Mouse (Mus musculus) frontal cortex, postnatal 14 days (tissue): ENCODE results near the gene Aox1.
A peak's percentile ranks its signal among the peaks of the same experiment; 100 is the strongest.

ENCODE experiments used
- DNase-seq, 2 experiments: peaks; one replicate each; pipeline ENCODE4 v3.0.0; 2022; ENCODE audit warnings: low spot score in 2 of 2

Gene Aox1

DNA sequence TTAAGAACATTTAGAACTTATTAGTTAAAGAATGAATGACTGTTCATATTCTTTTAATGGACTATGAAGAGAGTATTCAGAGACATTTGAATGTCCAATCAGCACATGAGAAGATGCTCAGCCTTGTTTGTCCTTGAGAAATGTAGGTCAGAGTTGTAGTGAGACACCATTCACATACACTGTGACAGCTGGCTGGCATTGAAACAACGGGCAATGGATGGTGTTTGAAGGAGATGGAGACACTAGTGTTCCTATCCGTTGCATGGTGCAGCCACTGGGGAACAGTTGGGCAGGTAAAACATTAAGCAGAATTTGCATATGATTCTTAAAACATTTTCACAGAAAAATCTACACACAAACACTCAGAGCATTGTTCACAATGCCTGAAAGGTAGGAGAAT, 77.3 kb downstream of the Aox1 start:
- no peak for DNase-seq

DNA sequence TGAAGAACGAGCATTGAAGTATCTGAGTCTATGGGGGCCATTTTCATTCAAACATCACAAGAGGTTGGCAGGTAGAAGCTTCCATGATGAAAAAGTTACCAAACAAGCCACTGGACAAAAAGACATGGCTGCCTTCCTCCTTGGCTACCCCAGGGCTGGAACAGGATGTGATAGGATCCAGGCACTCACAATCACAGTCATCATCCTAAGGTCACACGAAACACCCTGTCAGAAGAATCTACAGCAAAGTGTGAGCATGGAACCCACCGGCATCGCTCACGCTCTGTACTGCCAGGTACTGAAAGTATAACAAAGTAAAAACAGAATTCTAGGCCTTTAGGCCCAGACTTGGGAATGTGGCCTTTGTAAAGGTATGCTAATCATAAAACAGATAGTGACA, 80.5 kb downstream of the Aox1 start:
- no peak for DNase-seq

DNA sequence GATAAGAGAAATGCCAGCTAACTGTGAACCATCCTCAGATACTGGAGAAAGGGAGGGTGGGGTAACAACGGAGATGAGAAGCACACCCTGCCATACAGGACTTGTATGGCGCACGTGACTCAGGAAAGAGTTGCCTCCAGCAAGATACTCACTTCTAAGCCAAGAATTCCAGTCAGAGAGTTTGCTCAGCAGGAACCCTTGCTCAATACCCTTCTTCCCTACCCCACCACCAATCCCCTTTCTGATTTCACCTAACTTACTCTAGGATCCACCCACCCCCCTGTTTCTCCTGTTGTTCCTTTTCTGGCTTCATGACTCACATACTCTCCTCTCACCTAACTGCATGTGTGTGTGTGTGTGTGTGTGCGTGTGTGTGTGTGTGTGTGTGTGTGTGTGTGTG, 81.6 kb downstream of the Aox1 start:
- DNase-seq: no peak

DNA sequence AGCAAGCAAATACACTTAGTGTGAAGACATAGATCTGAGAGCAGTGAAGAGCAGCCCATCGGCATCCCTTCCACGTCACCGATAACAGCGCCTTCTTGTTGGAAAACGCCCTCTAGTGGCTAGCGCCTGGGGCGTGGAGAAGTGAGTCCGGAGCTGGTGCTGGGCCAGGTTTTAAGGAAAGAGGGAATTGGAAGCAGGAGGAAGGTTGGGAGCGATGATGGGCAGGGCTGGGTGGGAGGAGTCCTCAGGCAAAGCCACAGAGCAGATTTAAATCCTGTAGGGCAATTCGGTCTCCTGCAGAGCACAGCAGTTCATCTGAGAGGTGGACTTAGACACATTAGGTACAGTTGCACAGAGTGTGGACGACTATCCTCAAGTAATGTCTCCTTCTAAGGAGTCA, 83.1 kb downstream of the Aox1 start, which contains the start of gene Aox3:
Gene Aox3, plus strand, starts transcription at position 251 of the 400 bp plus-strand sequence.
- peak; percentile 44 to 68 for DNase-seq

DNA sequence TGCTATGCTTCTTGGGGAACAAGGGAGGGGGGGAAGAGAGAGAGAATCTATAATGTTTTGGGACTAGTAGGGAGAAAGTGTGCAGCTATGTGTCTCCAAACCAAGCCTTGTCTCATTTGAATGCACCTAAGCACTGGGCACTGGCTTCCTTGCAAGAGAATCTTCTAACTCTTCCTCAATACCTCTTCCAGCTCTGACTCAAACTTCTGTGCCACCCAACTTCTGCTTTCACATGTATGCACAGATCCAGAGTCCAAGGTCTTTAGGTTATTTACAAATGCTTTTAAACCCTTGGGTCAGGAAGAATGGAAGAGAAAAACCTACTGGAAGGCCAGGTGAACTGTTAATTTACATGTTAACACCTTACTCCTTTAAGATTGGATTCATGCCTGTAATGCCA, 83.7 kb downstream of the Aox1 start:
- no peak for DNase-seq

DNA sequence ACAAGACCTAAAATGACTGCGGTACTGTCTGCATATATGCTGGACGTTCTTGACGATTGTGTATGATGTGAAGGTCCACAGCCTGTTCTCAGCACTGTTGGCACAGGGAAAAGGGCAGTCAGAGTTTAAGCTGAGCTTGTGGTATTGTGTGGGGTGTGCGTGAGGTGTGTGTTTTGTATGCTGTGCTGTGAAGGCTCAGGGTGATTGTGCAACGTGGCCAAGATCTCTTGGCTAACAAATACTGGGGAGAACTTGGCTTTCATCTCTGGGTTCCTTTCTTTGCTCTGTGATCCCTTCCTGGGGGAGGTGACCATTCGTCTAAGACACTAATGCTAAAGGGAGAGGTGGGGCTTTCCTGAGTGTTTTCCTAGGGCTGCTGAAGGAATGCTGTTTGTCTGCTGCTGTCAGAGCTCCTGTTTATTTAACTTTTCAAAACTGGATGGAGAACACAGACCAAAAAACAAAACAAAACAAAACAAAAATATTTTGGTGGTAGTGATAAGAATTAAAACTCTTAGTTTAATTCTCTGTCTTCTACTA, 84.4 kb downstream of the Aox1 start:
- DNase-seq: no peak

DNA sequence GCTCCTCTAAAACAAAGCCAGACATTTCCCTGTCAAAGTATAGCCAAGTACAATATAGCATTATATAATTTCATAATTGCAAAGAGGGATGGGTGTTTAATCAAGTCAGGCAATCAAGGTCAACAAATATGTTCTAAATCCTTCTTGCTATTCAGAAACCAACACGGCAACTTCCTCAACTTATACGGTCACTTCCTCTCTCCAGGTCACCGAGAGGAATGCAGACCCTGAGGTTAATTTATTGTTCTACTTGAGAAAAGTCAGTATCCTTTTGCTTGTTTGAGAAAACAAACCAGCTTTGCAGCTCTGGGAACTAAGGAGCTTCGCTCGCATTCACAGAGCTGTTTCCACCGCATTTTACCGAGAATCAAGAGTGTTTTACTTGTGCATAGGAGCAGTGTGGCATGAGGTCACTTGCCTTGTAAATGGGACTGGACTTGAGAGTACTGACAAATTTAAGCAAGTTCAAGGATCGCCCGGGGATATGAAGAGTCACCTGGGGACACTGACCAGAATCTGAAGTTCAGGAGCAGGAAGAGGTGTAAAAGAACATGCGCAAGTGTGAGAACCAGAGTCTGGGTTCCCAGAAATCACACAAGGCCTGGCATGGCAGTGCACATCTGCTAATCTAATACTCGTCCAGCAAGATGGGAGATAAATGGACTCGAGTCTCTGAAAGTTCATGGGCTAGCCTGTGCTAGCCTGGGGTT, 85.1 kb downstream of the Aox1 start:
- DNase-seq: no peak

DNA sequence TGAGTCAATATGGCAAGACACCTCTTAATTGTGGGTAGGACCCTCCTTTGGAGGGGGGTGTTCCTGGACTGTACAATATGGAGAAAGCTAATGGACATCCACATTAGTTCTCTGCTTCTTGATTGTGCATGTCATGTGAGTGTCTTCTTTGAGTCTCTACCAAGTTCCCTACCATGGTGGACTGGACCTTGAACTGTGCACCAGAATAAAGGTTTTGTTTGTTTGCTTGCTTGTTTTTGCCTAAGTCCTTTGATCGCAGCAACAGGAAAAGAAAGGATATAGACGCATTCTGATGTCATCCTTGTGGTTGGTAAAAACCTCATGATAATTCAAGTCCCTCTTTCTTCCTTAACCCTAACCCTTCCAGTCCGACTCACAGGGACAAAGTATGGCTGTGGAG, 88.5 kb downstream of the Aox1 start:
- DNase-seq: no peak

DNA sequence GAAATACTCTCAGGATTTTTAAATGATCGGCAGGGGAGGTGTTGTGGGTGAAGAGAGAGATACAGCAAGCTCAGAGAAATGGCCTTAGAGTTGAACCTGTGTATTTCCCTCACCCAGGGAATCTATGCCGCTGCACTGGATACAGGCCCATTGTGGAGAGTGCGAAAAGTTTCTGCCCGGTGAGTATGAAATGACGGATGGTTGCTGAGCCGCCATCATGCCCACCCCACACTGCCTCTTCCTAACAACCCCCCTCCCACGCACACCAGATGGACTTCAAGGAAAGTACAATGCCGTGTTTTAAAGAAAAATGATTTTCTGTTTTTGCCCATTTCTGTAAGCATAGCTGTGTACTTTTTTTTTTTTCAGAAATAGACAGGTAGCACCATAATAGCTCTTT, 95.2 kb downstream of the Aox1 start:
- no peak for DNase-seq

DNA sequence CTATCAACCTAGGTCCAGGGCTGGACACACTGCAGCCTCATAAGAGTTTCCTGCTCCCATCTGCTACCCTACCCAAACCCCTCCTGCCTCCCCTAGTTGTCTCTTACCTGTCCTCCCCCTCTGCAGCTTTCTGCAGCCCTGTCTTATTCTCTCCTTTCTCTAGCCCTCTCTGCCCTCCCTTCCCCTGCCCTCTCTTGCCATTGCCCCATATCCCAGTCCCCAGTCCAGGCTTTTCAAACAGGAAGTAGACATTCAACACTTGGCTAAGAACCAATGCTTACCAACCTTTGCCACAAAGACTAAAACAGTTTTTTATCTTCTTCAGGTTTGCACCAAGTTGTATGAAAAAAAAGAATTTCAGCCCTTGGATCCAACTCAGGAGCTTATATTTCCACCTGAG, 108.2 kb downstream of the Aox1 start:
- DNase-seq: no peak

DNA sequence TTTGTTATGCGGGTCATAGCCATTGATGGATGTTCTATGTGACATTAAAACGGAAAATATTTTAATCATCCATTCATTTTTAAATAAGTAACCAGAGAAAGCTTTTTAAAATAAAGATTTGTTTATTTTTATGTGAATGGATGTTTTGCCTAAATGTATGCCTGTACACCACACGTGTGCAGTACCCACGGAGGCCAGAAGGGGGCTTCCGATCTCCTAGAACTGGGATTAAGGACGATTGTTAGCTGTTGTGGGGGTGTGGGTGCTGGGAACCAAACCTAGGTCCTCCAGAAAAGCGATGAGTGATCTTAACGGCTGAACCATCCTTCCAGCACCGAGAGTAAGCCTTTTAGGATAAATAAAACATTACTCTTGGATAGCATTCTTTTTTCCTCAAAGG, 109.3 kb downstream of the Aox1 start:
- DNase-seq: no peak

DNA sequence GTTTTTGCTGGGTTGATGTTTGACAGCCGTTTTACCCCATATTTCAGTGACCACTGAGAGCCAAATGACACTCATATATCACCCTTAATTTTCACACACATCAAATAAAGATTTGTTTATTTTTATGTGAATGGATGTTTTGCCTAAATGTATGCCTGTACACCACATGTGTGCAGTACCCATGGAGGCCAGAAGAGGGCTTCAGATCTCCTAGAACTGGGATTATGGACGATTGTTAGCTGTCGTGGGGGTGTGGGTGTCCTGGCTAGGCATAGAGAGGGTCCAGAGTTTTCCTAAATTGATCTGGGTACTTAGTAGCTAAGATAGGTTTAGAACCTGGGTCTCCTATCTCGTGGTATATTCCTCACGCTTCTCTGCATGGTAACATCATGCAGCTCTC, 110.9 kb downstream of the Aox1 start:
- DNase-seq: no peak

DNA sequence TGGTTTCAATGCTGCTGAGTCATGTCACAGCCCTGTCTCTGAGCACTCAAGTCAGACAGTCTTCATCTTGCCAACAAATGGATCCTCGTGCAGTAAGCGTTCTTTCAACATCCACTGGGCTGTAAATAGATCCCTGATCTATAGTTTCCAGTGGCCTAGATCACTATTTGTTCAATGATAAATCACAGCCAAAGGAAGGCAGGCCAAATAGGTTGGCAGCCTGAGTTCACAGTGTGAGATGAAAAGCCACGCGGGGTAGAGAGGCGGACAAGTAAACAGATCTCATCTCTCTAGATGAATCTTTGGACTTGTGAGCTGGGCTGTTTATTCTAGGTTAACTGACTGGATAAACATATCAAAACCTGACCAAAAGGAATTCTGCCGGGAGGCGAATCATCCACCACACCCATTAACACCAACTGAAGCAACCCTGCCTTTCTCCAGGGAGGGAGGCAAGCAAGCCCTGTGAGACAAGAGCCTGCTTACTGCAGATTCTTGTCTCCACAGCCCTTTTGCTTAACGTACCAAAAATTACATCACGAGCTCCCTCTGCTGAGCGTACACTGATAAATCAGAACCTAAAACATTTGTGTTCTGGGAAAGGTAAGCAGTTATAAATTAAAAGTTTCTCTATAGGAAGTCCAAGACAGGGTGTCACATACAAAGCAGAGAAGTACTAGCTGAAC, 114.8 kb downstream of the Aox1 start:
- peak; percentile 19 to 40 for DNase-seq

DNA sequence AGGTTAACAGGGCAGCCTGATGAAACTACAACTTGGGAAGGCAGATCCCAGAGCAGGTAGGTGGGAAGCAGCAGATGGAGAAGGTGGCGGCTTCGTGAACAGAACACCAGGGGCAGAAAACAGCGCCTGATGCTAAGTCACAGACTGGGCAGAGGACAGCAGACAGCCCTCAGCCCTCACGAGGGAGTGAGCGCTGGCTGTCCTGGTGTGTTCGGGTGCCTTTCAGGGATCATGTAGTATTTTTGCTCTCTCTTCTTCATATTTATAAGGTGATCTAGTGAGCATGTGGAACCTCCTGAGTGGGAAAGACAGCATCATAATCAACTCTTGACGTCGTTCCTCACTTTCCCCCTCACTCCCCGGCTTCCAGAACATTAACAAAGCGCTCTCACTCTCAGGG, 116.3 kb downstream of the Aox1 start:
- DNase-seq: no peak

DNA sequence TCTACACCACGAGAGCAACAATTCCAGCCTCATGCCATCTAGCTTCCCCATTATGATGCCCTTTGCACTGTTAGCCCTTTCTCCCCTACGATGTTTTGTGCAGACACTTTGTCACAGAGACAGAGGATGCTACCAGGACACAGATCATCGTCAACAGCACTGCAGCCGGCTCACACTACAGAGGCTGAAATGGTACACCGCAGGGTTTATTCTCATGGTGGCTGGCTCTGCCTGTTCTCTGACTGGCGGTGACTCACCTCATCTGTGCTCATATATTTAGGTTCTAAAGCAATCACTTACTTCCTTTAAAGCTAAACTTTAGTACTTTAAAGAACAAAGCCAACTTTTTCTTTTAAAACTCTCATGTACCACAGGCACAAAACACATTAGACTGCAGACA, 118.0 kb downstream of the Aox1 start:
- DNase-seq: no peak

DNA sequence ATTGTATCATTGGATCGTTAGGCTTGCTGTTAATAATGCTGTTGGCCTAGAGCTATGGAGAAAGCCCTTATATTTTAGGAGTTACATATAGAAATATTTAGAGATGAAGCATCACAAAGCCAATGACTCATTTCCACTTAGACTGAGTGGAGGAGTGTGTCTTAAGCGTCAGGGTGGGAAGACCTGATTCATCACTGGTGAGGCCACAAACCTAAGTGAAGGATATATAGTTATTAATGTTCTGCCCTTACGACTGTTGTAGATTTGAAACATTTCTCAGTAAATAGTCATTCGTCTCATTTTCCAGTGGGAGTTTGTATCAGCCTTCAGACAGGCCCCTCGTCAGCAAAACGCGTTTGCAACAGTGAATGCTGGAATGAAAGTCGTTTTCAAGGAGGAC, 122.5 kb downstream of the Aox1 start:
- no peak for DNase-seq
